Mouse (Mus musculus): ENCODE measurements at regions not wholly inside any gene's neighbourhood (a gene's known extent, or its start where the extent isn't known, plus 50 kb on each side); places are given as distances from the start of the nearest gene placed in this dataset.

DNA sequence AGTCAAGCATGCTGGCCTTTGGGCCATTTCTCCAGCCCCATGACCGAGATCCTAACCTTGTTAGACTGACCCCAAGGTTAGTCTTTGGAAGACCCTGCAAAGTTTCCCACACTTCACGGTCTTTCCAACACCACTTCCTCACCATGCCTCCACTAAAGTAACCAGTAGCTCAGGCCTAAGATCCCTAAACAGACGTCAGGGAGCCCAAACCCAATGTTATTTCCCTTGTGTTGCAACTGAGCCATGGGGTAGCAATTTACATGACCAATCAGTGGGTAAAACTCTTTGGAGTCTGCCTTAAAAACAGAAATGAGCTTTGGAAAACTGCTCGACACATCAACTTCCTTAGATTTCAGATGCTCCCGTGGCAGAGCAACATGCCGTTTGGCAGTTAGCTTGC lies 173.6 kb downstream of the Ttc8 start:
- in situ Hi-C loops (cut with MboI; ENCODE audit: unreplicated experiment in 2 of 2), result loop anchor here (5.0 to 25.0 kb wide), 4 partner anchors 58 to 1393 kb away; no protein-coding TSS in a partner anchor

GRCm38 (mm10) chr12:99096930-99097617 lies 176.7 kb downstream of the Ttc8 start:
- in situ Hi-C loops (cut with MboI; ENCODE audit: unreplicated experiment in 2 of 2), result loop anchor here (10.0 to 25.0 kb wide), 3 partner anchors 298 to 1390 kb away; no protein-coding TSS in a partner anchor

DNA sequence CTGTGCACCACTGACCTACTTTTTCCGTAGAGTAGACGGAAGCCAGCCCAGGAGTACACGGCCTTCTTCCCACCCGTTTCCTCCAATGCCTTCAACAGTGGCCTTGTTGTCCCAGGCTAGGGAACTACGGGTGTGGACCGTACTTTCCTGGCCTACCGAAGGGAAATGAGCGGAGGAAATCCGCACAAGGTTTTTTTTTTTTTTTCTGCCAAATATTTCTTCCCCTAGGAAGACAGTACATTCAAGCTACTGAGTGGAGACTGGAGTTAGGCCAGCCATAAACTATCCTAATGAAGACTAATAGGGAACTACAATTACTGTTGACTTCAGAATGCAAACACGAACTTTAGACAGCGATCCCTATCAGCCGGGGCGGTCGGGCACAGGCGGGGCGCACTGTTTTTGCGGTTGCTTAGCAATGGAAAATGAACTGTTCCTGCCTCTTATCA lies 177.3 kb downstream of the Ttc8 start:
- in situ Hi-C loops (cut with MboI; ENCODE audit: unreplicated experiment in 2 of 2), result loop anchor here (10.0 to 25.0 kb wide), 3 partner anchors 297 to 1390 kb away; no protein-coding TSS in a partner anchor

DNA sequence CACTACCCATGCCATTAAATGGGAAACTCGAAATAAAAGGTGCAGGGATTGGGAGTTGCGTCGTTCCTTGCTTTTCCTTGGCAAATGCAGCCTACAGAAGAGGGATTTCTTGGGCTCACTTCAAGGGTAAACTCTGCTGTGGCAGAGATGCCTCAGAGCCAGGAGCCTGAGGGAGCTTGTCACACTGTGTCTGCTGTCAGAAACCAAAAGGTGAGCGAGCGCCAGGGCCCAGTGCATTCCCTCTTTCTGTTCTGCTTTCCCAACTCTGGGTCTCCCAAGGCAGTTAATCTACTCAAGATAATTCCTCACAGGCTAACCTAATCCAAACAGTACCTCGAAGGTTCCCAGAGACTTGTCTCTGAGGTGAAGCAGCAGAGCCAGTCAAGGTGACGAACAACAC lies 179.5 kb downstream of the Ttc8 start:
- in situ Hi-C loops (cut with MboI; ENCODE audit: unreplicated experiment in 2 of 2), result loop anchor here (10.0 to 25.0 kb wide), 3 partner anchors 295 to 1387 kb away; no protein-coding TSS in a partner anchor

DNA sequence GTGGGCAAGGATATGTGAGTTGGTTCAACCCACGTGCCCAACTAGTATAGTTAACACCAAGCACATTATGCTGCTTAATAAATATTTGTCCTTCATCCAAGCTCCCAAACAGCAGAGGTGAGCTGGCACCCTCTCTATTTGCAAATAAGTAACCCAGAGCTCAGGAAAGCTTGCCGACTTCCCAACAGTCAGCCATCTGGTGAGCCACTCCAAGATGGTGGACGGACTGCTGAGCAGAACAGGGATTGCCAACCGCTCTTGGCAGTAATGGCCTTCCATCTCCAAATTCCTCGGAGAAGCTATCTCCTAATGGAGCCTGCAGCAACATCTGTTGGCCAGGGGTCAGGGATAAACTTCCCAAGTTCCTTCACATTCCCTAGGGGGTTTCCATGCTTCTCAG lies 188.2 kb downstream of the Ttc8 start:
- in situ Hi-C loops (cut with MboI; ENCODE audit: unreplicated experiment in 2 of 2), result no loop called here

- in situ Hi-C loops (cut with MboI; ENCODE audit: unreplicated experiment in 2 of 2), result no loop called here
Measured at GRCm38 (mm10) chr12:99113781-99114180, 193.4 kb downstream of the Ttc8 start.

DNA sequence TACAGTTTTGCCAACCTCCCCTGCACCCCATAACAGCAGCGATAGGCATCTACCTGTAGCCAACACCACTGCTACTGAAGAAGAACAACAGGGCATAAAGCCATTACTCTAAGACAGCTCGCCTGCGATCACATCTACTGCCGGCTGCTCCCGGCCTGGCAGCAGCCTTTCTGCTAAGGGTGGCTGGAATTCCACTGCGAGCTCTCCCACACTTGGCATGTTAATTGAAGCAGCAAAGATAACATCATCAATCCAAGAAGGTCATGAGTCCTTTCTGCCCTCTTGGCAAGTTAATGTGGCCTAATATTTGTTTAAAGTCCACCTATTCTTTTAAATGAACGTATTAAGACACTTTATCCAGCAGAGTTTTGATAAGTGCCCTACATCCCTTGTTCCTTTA lies 196.1 kb downstream of the Ttc8 start:
- in situ Hi-C loops (cut with MboI; ENCODE audit: unreplicated experiment in 2 of 2), result loop anchor here (5.0 kb wide), 2 partner anchors 36 to 196 kb away; no protein-coding TSS in a partner anchor

GRCm38 (mm10) chr12:99118381-99119115 lies 198.2 kb downstream of the Ttc8 start:
- in situ Hi-C loops (cut with MboI; ENCODE audit: unreplicated experiment in 2 of 2), result loop anchor here (5.0 kb wide), 2 partner anchors 34 to 194 kb away; no protein-coding TSS in a partner anchor

DNA sequence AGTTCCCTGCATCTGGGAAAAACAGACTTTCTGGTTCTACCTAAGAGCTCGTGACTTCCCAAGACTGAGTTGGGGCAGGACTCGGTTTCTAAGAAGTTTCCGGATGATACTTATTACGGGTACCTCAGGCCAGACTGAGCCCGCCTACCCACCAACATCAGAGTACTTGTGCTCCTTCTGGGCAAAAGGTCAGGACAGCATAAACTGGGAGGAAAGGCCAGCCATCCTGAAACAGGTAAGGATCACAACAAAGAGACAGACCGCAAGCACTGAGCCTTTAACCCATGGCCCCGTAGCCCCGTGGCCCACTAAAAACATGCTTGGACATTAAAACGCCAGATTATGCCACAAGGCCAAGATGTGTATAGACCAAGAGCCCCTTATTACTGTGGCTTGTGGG lies 199.6 kb downstream of the Ttc8 start:
- in situ Hi-C loops (cut with MboI; ENCODE audit: unreplicated experiment in 2 of 2), result loop anchor here (5.0 kb wide), 2 partner anchors 32 to 192 kb away; no protein-coding TSS in a partner anchor

GRCm38 (mm10) chr12:99123611-99124495 lies 203.5 kb downstream of the Ttc8 start:
- in situ Hi-C loops (cut with MboI; ENCODE audit: unreplicated experiment in 2 of 2), result no loop called here

- in situ Hi-C loops (cut with MboI; ENCODE audit: unreplicated experiment in 2 of 2), result no loop called here
Measured at GRCm38 (mm10) chr12:99126129-99126528, 205.8 kb downstream of the Ttc8 start.

Data from v-Abl transformed pro-B cells (cell line).